Mouse (Mus musculus) limb, embryonic 14.5 days (tissue): ENCODE results near the gene Wdr1. TPM values are rescaled to one million over a fixed set of nuclear protein-coding genes. Genes with fewer than 3 reads are reported as not detected.
"Not testable (repeated sequence)": the region's sequence is repeated elsewhere in the genome, so short reads cannot be mapped to it uniquely, and the experiment has no call there.

Experiments used
- ATAC-seq: fragments of 200-750 bp; cut with Nextera tagmentation; 2 replicates; pipeline ENCODE4 v1.8.0; 2017; ENCODE audit warnings: low read depth, moderate number of reproducible peaks, moderate TSS enrichment; ENCODE audit not compliant: low FRiP score
- DNase-seq: peaks from one replicate; pipeline ENCODE4 v3.0.0-alpha.2; 2015; ENCODE audit warnings: low spot score
- H3K27ac ChIP-seq: fragments of 300-500 bp; sonication (generic); replicated peaks from 2 replicates; pipeline ENCODE4 v1.5.1; 2014; ENCODE audit warnings: low read depth, mild to moderate bottlenecking, low read length, moderate library complexity, mixed read lengths
- H3K27me3 ChIP-seq: fragments of 300-500 bp; sonication (generic); 2 replicates; pipeline ENCODE4 v1.6.1; 2014; ENCODE audit warnings: low read length, mixed read lengths; ENCODE audit not compliant: control insufficient read depth, insufficient read depth
- H3K36me3 ChIP-seq: fragments of 300-500 bp; sonication (generic); 2 replicates; pipeline ENCODE4 v1.6.1; 2014; ENCODE audit warnings: mild to moderate bottlenecking, low read length, moderate library complexity, mixed read lengths; ENCODE audit not compliant: control insufficient read depth, insufficient read depth
- H3K4me1 ChIP-seq: fragments of 300-500 bp; sonication (generic); 2 replicates; pipeline ENCODE4 v1.6.1; 2014; ENCODE audit warnings: antibody characterized with exemption, low read length, mixed read lengths; ENCODE audit not compliant: control insufficient read depth, insufficient read depth
- H3K4me2 ChIP-seq: fragments of 300-500 bp; sonication (generic); replicated peaks from 2 replicates; pipeline ENCODE4 v1.6.1; 2014; ENCODE audit warnings: low read depth, mild to moderate bottlenecking, low read length, moderate library complexity; ENCODE audit not compliant: severe bottlenecking
- H3K4me3 ChIP-seq: fragments of 300-500 bp; sonication (generic); replicated peaks from 2 replicates; pipeline ENCODE4 v1.5.1; 2014; ENCODE audit warnings: low read length
- H3K9ac ChIP-seq: fragments of 300-500 bp; sonication (generic); 2 replicates; pipeline ENCODE4 v1.6.1; 2014; ENCODE audit warnings: mild to moderate bottlenecking, low read depth, low read length, moderate library complexity; ENCODE audit not compliant: severe bottlenecking
- H3K9me3 ChIP-seq: fragments of 300-500 bp; sonication (generic); 2 replicates; pipeline ENCODE4 v1.6.1; 2016; ENCODE audit warnings: low read length; ENCODE audit not compliant: control insufficient read depth
- POLR2A ChIP-seq: fragments of 200-500 bp; IDR thresholded peaks from 2 replicates; pipeline ENCODE4 v1.8.0; 2012; ENCODE audit warnings: inconsistent platforms, mild to moderate bottlenecking, moderate library complexity, borderline replicate concordance; ENCODE audit not compliant: insufficient read depth, insufficient read length; ENCODE audit errors: extremely low read depth
- WGBS: fragments of 180-500 bp; shearing (Covaris S2); extraction: QIAGEN DNeasy Blood & Tissue Kit; methylation state at CpG from one replicate; pipeline ENCODE4 v1.1.7; 2014; 5-methylcytosine and 5-hydroxymethylcytosine counted together
- polyA plus RNA-seq, 2 experiments: library from polyadenylated mRNA; depleted of rRNA in 1 of 2; stranded (reverse) in 1 of 2; unstranded in 1 of 2; fragments of >200 nt; fragmentation: Nextera tagmentation in 1 of 2; extraction: Ambion mirVana in 1 of 2; gene quantifications; 2 replicates each; pipeline versions ENCODE4 v1.2.1 to v1.2.3; 2012 to 2014

The Wdr1 gene
- polyA plus RNA-seq, 2 experiments = 136 to 231 TPM

DNA sequence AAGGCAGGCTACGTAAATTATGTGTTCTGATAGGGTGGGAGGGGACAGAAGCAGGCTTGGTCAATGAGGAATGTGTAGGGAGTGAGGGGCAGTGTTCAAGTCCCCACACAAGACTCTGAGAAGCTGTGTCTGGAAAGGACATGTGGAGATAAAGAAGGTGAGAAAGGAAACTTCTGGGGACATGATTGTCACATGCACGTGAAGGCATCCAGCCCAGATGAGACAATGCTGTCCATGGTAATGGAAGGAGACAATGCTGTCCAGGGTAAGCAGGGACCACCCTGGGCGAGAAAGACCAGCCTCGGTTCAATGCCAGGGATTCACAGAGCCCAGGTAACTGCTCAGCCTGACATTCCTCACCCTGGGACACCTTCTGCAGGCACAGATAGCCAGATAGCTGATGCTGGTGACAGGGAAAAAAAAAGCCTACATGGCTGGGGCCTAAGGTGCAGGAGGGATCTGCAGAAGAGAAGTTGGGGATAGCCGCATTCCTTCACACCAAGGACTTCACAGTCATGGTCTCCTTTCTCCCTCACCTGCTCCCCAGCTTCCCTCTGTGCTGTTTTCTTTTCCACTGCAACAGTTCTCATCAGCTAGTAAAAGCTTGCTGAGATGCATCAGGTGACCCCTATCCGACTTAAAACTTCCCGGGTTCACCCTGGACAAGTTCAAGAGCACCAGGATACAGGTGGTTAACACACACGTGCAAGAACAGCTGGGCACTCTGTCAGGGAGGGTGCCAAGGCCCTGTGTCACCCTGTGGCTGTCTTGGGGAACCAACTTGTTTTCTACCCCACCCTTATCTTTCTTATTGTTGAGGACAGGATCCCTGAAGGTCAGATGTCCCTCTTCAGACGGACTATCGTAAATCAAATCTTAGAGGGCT, 82.0 kb downstream of the Wdr1 start:
- no peak overlapping the region for H3K27ac ChIP-seq
- H3K27me3 ChIP-seq = no peaks in the 10 kb centered on the region
- peaks cover 10% of the 10 kb centered on the region; the same call in 1 of the 2 replicates for H3K4me1 ChIP-seq
- WGBS = 74% methylated on average over 10 of the region's 10 CpGs
- no peak overlapping the region for H3K9ac ChIP-seq
- H3K4me2 ChIP-seq = peak overlapping the region; percentile 51
- H3K9me3 ChIP-seq = no peaks in the 10 kb centered on the region
- DNase-seq (no peak), ATAC-seq (no peak)
- no peaks in the 10 kb centered on the region for H3K36me3 ChIP-seq
- TF ChIP-seq POLR2A = no peak
- no peak overlapping the region for H3K4me3 ChIP-seq

DNA sequence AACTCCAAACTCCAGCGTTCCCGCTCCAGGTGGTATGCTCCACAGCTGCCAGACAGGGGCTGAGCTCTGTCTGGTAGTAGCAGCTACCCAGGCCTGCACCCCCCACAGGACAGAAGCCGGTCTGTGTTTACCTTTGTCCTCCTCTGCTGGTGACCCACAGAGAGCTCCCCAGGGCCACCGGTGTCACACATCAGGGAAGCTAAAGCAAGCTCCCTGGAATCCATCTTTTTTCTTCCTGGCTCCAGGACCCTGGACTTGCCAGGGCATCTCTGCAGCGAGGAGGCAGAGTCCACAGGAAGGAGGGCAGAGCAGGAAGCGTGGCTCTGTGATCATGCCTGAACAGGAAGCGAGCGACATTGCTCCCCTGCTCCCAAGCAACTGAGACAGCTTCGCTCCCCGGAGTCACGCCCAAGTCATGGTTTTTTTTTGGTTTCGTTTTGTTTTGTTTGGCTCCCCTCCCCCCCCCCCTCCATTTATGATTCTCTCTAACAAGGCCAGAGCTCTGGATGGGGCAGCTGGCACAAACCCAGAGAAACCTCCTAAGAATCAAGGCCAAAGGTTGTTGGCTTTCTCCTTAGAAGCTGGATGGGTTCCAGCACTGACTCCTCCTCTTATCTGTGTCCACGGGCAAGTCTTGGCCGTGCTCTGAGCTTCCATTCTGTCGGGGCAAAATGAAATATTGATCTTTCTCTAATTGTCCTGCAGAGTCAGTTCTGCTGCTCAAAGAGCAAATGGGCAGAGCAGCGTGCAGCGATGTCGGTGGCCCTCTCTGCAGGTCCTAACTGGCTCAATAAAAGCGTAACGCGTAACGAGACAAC, 82.9 kb downstream of the Wdr1 start:
- peak overlapping the region; percentile 34 for H3K9ac ChIP-seq
- 8% methylated on average over 21 of the region's 22 CpGs for WGBS
- H3K36me3 ChIP-seq = no peaks in the 10 kb centered on the region
- peaks cover 10% of the 10 kb centered on the region; the same call in 1 of the 2 replicates for H3K4me1 ChIP-seq
- peak; percentile 45; the same call in 1 of the 2 replicates for ATAC-seq
- no peaks in the 10 kb centered on the region for H3K9me3 ChIP-seq
- no peak for TF ChIP-seq POLR2A
- peak; percentile 47 for DNase-seq
- no peaks in the 10 kb centered on the region for H3K27me3 ChIP-seq
- H3K27ac ChIP-seq = no peak overlapping the region
- H3K4me2 ChIP-seq = peak overlapping the region; percentile 51
- H3K4me3 ChIP-seq = peak overlapping the region; percentile 26

DNA sequence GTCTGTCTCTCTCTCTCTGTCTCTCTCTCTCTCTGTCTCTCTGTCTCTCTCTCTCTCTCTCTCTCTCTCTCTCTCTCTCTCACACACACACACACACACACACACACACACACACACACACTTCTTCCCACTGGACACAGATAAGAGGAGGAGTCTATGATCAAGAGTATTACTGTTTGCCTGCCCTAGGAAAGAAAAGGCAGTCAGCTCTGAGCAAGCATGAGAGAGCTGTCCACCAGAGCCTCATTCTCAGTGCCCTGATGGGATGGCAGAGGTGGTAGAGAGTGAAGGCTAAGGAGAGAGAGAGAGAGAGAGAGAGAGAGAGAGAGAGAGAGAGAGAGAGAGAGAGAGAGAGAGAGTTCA, 83.5 kb downstream of the Wdr1 start:
- ATAC-seq, H3K27me3 ChIP-seq, H3K4me1 ChIP-seq, DNase-seq, H3K9me3 ChIP-seq, H3K27ac ChIP-seq, H3K36me3 ChIP-seq: not testable (repeated sequence)
- Histone ChIP-seq H3K4me3 (peak overlapping the region; percentile 26; the same call in 1 of the 2 replicates), H3K4me2 (peak overlapping the region; percentile 51), H3K9ac (0 out of 2 replicates have a peak overlapping the region, but pooled peaks have one; percentile 34)

DNA sequence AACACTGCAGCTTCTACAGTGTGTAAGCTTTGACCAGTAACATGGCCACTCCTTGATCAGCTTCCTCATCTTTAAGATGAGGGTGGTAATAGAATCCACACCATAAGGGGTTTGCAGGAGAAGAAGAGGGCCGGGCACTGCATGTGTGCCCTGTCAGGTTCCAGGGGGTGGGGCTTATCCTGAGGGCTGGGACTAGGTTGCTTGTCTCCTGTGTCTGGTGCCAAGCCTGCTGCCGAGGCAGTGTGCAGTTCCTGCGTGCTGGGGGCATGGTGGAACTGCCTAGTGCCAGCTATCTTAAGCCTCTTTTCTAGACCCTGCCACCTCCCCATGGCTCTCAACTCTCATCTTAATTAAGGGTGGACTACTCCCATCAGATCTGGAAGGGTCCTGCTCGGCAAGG, 84.0 kb downstream of the Wdr1 start:
- no peak overlapping the region for H3K4me3 ChIP-seq
- no peaks in the 10 kb centered on the region for H3K27me3 ChIP-seq
- no peaks in the 10 kb centered on the region for H3K9me3 ChIP-seq
- H3K27ac ChIP-seq = no peak overlapping the region
- no peaks in the 10 kb centered on the region for H3K36me3 ChIP-seq
- TF ChIP-seq POLR2A = no peak
- ATAC-seq (no peak), DNase-seq (no peak)
- no peak overlapping the region for H3K4me2 ChIP-seq
- no peak overlapping the region for H3K9ac ChIP-seq
- H3K4me1 ChIP-seq = peaks cover 10% of the 10 kb centered on the region; the same call in 1 of the 2 replicates
- WGBS = 40% methylated on average over 4 of the region's 4 CpGs

DNA sequence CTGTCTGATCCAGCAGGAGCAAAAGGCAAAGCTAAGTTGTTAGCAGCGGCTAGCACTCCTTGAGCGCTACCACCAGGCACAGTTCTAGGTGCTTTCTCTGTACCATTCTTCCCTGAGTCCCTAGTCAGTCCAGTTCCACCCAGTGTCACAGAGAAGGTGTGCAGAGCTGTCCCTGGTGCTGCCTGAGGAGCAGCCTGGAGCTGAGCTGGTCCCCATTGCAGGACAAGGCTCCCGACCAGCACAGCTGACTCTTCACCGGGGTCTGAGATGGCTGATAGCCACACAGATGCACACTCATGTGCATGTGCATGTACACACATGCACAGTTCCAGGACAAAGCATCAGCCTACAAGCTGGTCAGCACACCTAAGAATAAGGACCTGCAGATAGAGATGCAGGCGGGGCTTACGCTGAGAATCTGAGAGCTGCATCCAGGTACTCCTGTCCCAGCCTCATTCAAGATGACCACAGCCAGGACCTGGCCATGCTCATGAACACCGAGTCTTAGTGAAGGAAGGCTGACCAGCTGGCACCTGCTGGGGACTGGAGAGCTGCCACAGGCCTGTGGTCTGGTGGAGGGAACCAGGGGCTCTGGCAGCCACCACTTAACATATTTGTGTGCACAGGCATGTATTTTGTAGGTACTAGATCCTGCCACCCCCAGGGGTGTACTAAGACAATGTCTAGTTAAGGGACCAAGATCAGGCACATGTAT, 85.1 kb downstream of the Wdr1 start:
- DNase-seq = no peak
- H3K27me3 ChIP-seq = no peaks in the 10 kb centered on the region
- WGBS = 79% methylated on average over 7 of the region's 7 CpGs

More for the DNA sequence above, 85.1 kb downstream of the Wdr1 start:
- H3K9me3 ChIP-seq = no peaks in the 10 kb centered on the region
- H3K4me2 ChIP-seq = no peak overlapping the region
- TF ChIP-seq POLR2A = no peak
- H3K27ac ChIP-seq = no peak overlapping the region
- no peak overlapping the region for H3K9ac ChIP-seq
- peaks cover 10% of the 10 kb centered on the region; the same call in 1 of the 2 replicates for H3K4me1 ChIP-seq
- no peak for ATAC-seq
- no peak overlapping the region for H3K4me3 ChIP-seq
- no peaks in the 10 kb centered on the region for H3K36me3 ChIP-seq
